Mouse (Mus musculus) MEL (cell line): Measurements from ENCODE around the gene Eif2b4. TPM values are rescaled to one million over a fixed set of nuclear protein-coding genes. Genes with fewer than 3 reads are reported as not detected.

Experiments used
- DNase-seq: peaks from one replicate; pipeline ENCODE4 v3.0.0; 2011; ENCODE audit warnings: low read depth, low spot score
- H3K27ac ChIP-seq: 2 replicates; pipeline ENCODE4 v1.5.1; 2012; ENCODE audit warnings: low read depth, mild to moderate bottlenecking, control low read depth, low read length, moderate library complexity; ENCODE audit not compliant: control insufficient read depth
- H3K27me3 ChIP-seq, 2 experiments: fragments of 150-350 bp in 1 of 2; sonication (generic) in 1 of 2; 2 replicates each; pipeline ENCODE4 v1.6.1; 2012; ENCODE audit warnings: low read length in 2 of 2, mild to moderate bottlenecking in 2 of 2, improper control_type of control experiment in 1 of 2, moderate library complexity in 1 of 2; ENCODE audit not compliant: insufficient read depth in 2 of 2, control insufficient read depth in 1 of 2
- H3K36me3 ChIP-seq, 2 experiments: 2 replicates each; pipeline ENCODE4 v1.6.1; 2012 to 2014; ENCODE audit warnings: low read length in 2 of 2, improper control_type of control experiment in 1 of 2, inconsistent platforms in 1 of 2, mild to moderate bottlenecking in 1 of 2; ENCODE audit not compliant: insufficient read depth in 2 of 2, control insufficient read depth in 1 of 2
- H3K4me1 ChIP-seq, 2 experiments: fragments of 150-350 bp in 1 of 2; sonication (generic) in 1 of 2; 2 replicates each; pipeline ENCODE4 v1.6.1; 2012; ENCODE audit warnings: low read length in 2 of 2, improper control_type of control experiment in 1 of 2, mild to moderate bottlenecking in 1 of 2; ENCODE audit not compliant: insufficient read depth in 2 of 2, control insufficient read depth in 1 of 2
- H3K4me3 ChIP-seq, 2 experiments: fragments of 150-350 bp in 1 of 2; sonication (generic) in 1 of 2; 2 replicates each; pipeline ENCODE4 v1.5.1; 2012; ENCODE audit warnings: low read depth in 2 of 2, low read length in 2 of 2, mild to moderate bottlenecking in 2 of 2, moderate library complexity in 2 of 2, control low read depth in 1 of 2, improper control_type of control experiment in 1 of 2; ENCODE audit not compliant: control insufficient read depth in 1 of 2, insufficient read depth in 1 of 2
- H3K79me2 ChIP-seq: 2 replicates; pipeline ENCODE4 v1.6.1; 2012; ENCODE audit warnings: mild to moderate bottlenecking, low read length, moderate library complexity; ENCODE audit not compliant: control insufficient read depth, poor library complexity, insufficient read depth
- H3K9ac ChIP-seq: 2 replicates; pipeline ENCODE4 v1.6.1; 2012; ENCODE audit warnings: low read depth, mild to moderate bottlenecking, control low read depth, low read length, moderate library complexity; ENCODE audit not compliant: control insufficient read depth, poor library complexity, severe bottlenecking
- H3K9me3 ChIP-seq: fragments of 150-350 bp; sonication (generic); replicated peaks from 2 replicates; pipeline ENCODE4 v1.6.1; 2012; ENCODE audit warnings: mild to moderate bottlenecking, low read length, improper control_type of control experiment, moderate library complexity; ENCODE audit not compliant: insufficient read depth
- BHLHE40 ChIP-seq: IDR thresholded peaks from 2 replicates; pipeline ENCODE4 v1.6.1; 2012; ENCODE audit warnings: low read depth, mild to moderate bottlenecking, inconsistent platforms, low read length, improper control_type of control experiment, borderline replicate concordance
- CHD2 ChIP-seq: IDR thresholded peaks from 2 replicates; pipeline ENCODE4 v1.6.1; 2011; ENCODE audit warnings: low read length, improper control_type of control experiment
- CTCF ChIP-seq, 3 experiments: IDR thresholded peaks in 2 of 3; conservative IDR thresholded peaks in 1 of 3; 2 replicates each; pipeline ENCODE4 v1.5.1; 2011 to 2012; ENCODE audit warnings: low read length in 3 of 3, low read depth in 2 of 3, mild to moderate bottlenecking in 2 of 3, improper control_type of control experiment in 1 of 3, inconsistent platforms in 1 of 3, mixed read lengths in 1 of 3, moderate library complexity in 1 of 3; ENCODE audit not compliant: control insufficient read depth in 1 of 3, insufficient read depth in 1 of 3, poor library complexity in 1 of 3, severe bottlenecking in 1 of 3
- ELF1 ChIP-seq: IDR thresholded peaks from 2 replicates; pipeline ENCODE4 v1.6.1; 2014; ENCODE audit warnings: low read depth, mild to moderate bottlenecking, inconsistent platforms, low read length, improper control_type of control experiment, moderate library complexity
- ETS1 ChIP-seq: IDR thresholded peaks from 2 replicates; pipeline ENCODE4 v1.6.1; 2012; ENCODE audit warnings: low read depth, mild to moderate bottlenecking, inconsistent platforms, low read length, improper control_type of control experiment, moderate library complexity
- GABPA ChIP-seq: IDR thresholded peaks from 2 replicates; pipeline ENCODE4 v1.6.1; 2012; ENCODE audit warnings: low read depth, mild to moderate bottlenecking, inconsistent platforms, low read length, improper control_type of control experiment, moderate library complexity
- GATA1 ChIP-seq: IDR thresholded peaks from 2 replicates; pipeline ENCODE4 v1.6.1; 2011; ENCODE audit warnings: low read depth, low read length, improper control_type of control experiment
- HCFC1 ChIP-seq: IDR thresholded peaks from 2 replicates; pipeline ENCODE4 v1.6.1; 2012; ENCODE audit warnings: low read depth, mild to moderate bottlenecking, inconsistent platforms, low read length, improper control_type of control experiment, moderate library complexity
- JUND ChIP-seq: IDR thresholded peaks from 2 replicates; pipeline ENCODE4 v1.6.1; 2011; ENCODE audit warnings: low read depth, mild to moderate bottlenecking, improper control_type of control experiment, low read length
- KAT2A ChIP-seq: conservative IDR thresholded peaks from 2 replicates; pipeline ENCODE4 v1.6.1; 2012; ENCODE audit warnings: low read depth, low read length, improper control_type of control experiment, inconsistent platforms
- MAX ChIP-seq: IDR thresholded peaks from 2 replicates; pipeline ENCODE4 v1.6.1; 2011; ENCODE audit warnings: low read length, improper control_type of control experiment
- MAZ ChIP-seq: IDR thresholded peaks from 2 replicates; pipeline ENCODE4 v1.6.1; 2012; ENCODE audit warnings: low read depth, mild to moderate bottlenecking, inconsistent platforms, low read length, improper control_type of control experiment
- MEF2A ChIP-seq: IDR thresholded peaks from 2 replicates; pipeline ENCODE4 v1.6.1; 2014; ENCODE audit warnings: low read depth, mild to moderate bottlenecking, inconsistent platforms, low read length, improper control_type of control experiment; ENCODE audit not compliant: poor library complexity, insufficient replicate concordance, severe bottlenecking; ENCODE audit errors: extremely low read depth
- MXI1 ChIP-seq: IDR thresholded peaks from 2 replicates; pipeline ENCODE4 v1.6.1; 2011; ENCODE audit warnings: mild to moderate bottlenecking, low read depth, low read length, improper control_type of control experiment
- MYB ChIP-seq: IDR thresholded peaks from 2 replicates; pipeline ENCODE4 v1.6.1; 2011; ENCODE audit warnings: mild to moderate bottlenecking, low read depth, low read length, improper control_type of control experiment
- MYC ChIP-seq: IDR thresholded peaks from 2 replicates; pipeline ENCODE4 v1.6.1; 2011; ENCODE audit warnings: low read depth, mild to moderate bottlenecking, low read length, improper control_type of control experiment, moderate library complexity
- NELFE ChIP-seq: IDR thresholded peaks from 2 replicates; pipeline ENCODE4 v1.6.1; 2011; ENCODE audit warnings: low read depth, low read length, improper control_type of control experiment
- NRF1 ChIP-seq: IDR thresholded peaks from 2 replicates; pipeline ENCODE4 v1.6.1; 2014; ENCODE audit warnings: low read depth, mild to moderate bottlenecking, inconsistent platforms, low read length, improper control_type of control experiment, moderate library complexity; ENCODE audit not compliant: poor library complexity, insufficient read depth, severe bottlenecking
- POLR2A ChIP-seq, 2 experiments: IDR thresholded peaks; 2 replicates each; pipeline ENCODE4 v1.6.1; 2011 to 2012; ENCODE audit warnings: low read length in 2 of 2, mild to moderate bottlenecking in 2 of 2, control low read depth in 1 of 2, improper control_type of control experiment in 1 of 2, low read depth in 1 of 2, moderate library complexity in 1 of 2; ENCODE audit not compliant: control insufficient read depth in 1 of 2, insufficient read depth in 1 of 2, poor library complexity in 1 of 2
- POLR2AphosphoS2 ChIP-seq: IDR thresholded peaks from 2 replicates; pipeline ENCODE4 v1.6.1; 2011; ENCODE audit warnings: low read length, improper control_type of control experiment
- POLR2AphosphoS5 ChIP-seq: IDR thresholded peaks from 2 replicates; pipeline ENCODE4 v1.6.1; 2012; ENCODE audit warnings: low read depth, borderline replicate concordance, mild to moderate bottlenecking, inconsistent platforms, low read length, moderate library complexity, mixed read lengths
- RAD21 ChIP-seq: IDR thresholded peaks from 2 replicates; pipeline ENCODE4 v1.6.1; 2011; ENCODE audit warnings: mild to moderate bottlenecking, low read depth, low read length, improper control_type of control experiment
- RCOR1 ChIP-seq: IDR thresholded peaks from 2 replicates; pipeline ENCODE4 v1.6.1; 2012; ENCODE audit warnings: low read depth, mild to moderate bottlenecking, inconsistent platforms, low read length, improper control_type of control experiment
- SIN3A ChIP-seq: IDR thresholded peaks from 2 replicates; pipeline ENCODE4 v1.6.1; 2012; ENCODE audit warnings: low read length, improper control_type of control experiment, inconsistent platforms
- SMC3 ChIP-seq: IDR thresholded peaks from 2 replicates; pipeline ENCODE4 v1.6.1; 2011; ENCODE audit warnings: low read depth, low read length, improper control_type of control experiment
- TAL1 ChIP-seq: IDR thresholded peaks from 2 replicates; pipeline ENCODE4 v1.6.1; 2012; ENCODE audit warnings: mild to moderate bottlenecking, inconsistent platforms, low read length, moderate library complexity, mixed read lengths
- TBP ChIP-seq: IDR thresholded peaks from 2 replicates; pipeline ENCODE4 v1.8.0; 2011; ENCODE audit warnings: low read depth, low read length, improper control_type of control experiment
- TCF12 ChIP-seq: IDR thresholded peaks from 2 replicates; pipeline ENCODE4 v1.6.1; 2014; ENCODE audit warnings: low read depth, mild to moderate bottlenecking, inconsistent platforms, low read length, improper control_type of control experiment, moderate library complexity
- UBTF ChIP-seq: IDR thresholded peaks from 2 replicates; pipeline ENCODE4 v1.6.1; 2012; ENCODE audit warnings: low read depth, mild to moderate bottlenecking, inconsistent platforms, low read length, improper control_type of control experiment, moderate library complexity, borderline replicate concordance; ENCODE audit not compliant: insufficient read depth
- USF1 ChIP-seq: IDR thresholded peaks from 2 replicates; pipeline ENCODE4 v1.6.1; 2014; ENCODE audit warnings: low read depth, mild to moderate bottlenecking, inconsistent platforms, low read length, improper control_type of control experiment, moderate library complexity
- USF2 ChIP-seq, 2 experiments: IDR thresholded peaks; 2 replicates each; pipeline ENCODE4 v1.6.1; 2011 to 2012; ENCODE audit warnings: improper control_type of control experiment in 2 of 2, low read length in 2 of 2, borderline replicate concordance in 1 of 2, inconsistent platforms in 1 of 2, low read depth in 1 of 2, mild to moderate bottlenecking in 1 of 2; ENCODE audit not compliant: insufficient read depth in 1 of 2
- ZC3H11A ChIP-seq: IDR thresholded peaks from 2 replicates; pipeline ENCODE4 v1.6.1; 2012; ENCODE audit warnings: low read depth, mild to moderate bottlenecking, inconsistent platforms, low read length, improper control_type of control experiment
- ZKSCAN1 ChIP-seq: IDR thresholded peaks from 2 replicates; pipeline ENCODE4 v1.6.1; 2012; ENCODE audit warnings: low read depth, mild to moderate bottlenecking, inconsistent platforms, low read length, improper control_type of control experiment, moderate library complexity
- ZMIZ1 ChIP-seq: IDR thresholded peaks from 2 replicates; pipeline ENCODE4 v1.6.1; 2012; ENCODE audit warnings: low read depth, mild to moderate bottlenecking, inconsistent platforms, low read length, improper control_type of control experiment, moderate library complexity
- ZNF384 ChIP-seq: IDR thresholded peaks from 2 replicates; pipeline ENCODE4 v1.6.1; 2012; ENCODE audit warnings: low read depth, mild to moderate bottlenecking, inconsistent platforms, low read length, improper control_type of control experiment
- polyA plus RNA-seq, 2 experiments: library from polyadenylated mRNA; stranded (reverse) in 1 of 2; unstranded in 1 of 2; fragments of >175 nt in 1 of 2; fragments of >200 nt in 1 of 2; gene quantifications; 2 replicates each; pipeline versions ENCODE4 v1.2.1 to v1.2.4; 2012; ENCODE audit warnings: low replicate concordance in 2 of 2, low read depth in 1 of 2; ENCODE audit not compliant: insufficient read length in 2 of 2, insufficient read depth in 1 of 2, missing spikeins in 1 of 2
- total RNA-seq: library from RNA; depleted of rRNA; stranded (reverse); fragments of 300-350 nt; gene quantifications from 2 replicates; pipeline ENCODE4 v1.2.3, GENCODE M21; 2012

The Eif2b4 gene
- total and polyA plus RNA-seq, 3 experiments, result 151 to 282 TPM; not detected in 1

- Histone ChIP-seq H3K9ac (peak within 1 kb of the TSS; percentile 83), H3K4me1 (peaks cover 18 to 19% of the 10 kb centered on the region in 2 experiments), H3K79me2 (peaks cover 41% of the 10 kb centered on the region), H3K27ac (peak within 1 kb of the TSS; percentile 96), H3K27me3 (no peaks in the 10 kb centered on the region), H3K9me3 (no peaks in the 10 kb centered on the region), H3K4me3 (peak within 1 kb of the TSS; percentile 67 to 85), H3K36me3 (peaks cover 7 to 33% of the 10 kb centered on the region in 2 experiments)
- DNase-seq, result peak; percentile 99
- peak; percentile 72 to 99 for TF ChIP-seq POLR2A (IDR thresholded peaks at IDR 0.05; ENCODE audit: control insufficient read depth in 1 of 2, insufficient read depth in 1 of 2, low read depth in 1 of 2, low read length in 2 of 2, poor library complexity in 1 of 2)
- peak; percentile 91 for TF ChIP-seq SIN3A
- peak; percentile 89 for TF ChIP-seq ELF1
- TF ChIP-seq MYB, result no peak
- TF ChIP-seq POLR2AphosphoS2, result peak; percentile 96
- TF ChIP-seq USF2 (IDR thresholded peaks at IDR 0.05; ENCODE audit: borderline replicate concordance in 1 of 2, insufficient read depth in 1 of 2, low read depth in 1 of 2, low read length in 2 of 2), result no peak
- TF ChIP-seq CHD2, result no peak; the same call in 1 of the 2 replicates
- TF ChIP-seq RAD21, result no peak
- TF ChIP-seq MAZ, result peak; percentile 87
- 0 out of 2 replicates have a peak, but pooled peaks have one; percentile 5 for TF ChIP-seq MEF2A
- peak; percentile 37 for TF ChIP-seq TCF12
- peak; percentile 88 for TF ChIP-seq TBP
- TF ChIP-seq NRF1, result peak; percentile 84
- TF ChIP-seq MAX, result peak; percentile 83
- TF ChIP-seq NELFE, result peak; percentile 97
- peak; percentile 76; the same call in 1 of the 2 replicates for TF ChIP-seq POLR2AphosphoS5
- TF ChIP-seq ETS1, result peak; percentile 73
- no peak for TF ChIP-seq BHLHE40
- peak; percentile 19; the same call in 1 of the 2 replicates for TF ChIP-seq USF1
- TF ChIP-seq ZKSCAN1, result no peak
- TF ChIP-seq MXI1, result peak; percentile 94
- peak; percentile 91 for TF ChIP-seq HCFC1
- TF ChIP-seq JUND, result 0 out of 2 replicates have a peak, but pooled peaks have one; percentile 7
- no peak for TF ChIP-seq SMC3
- peak; percentile 40; the same call in 1 of the 2 replicates for TF ChIP-seq RCOR1
- no peak for TF ChIP-seq ZNF384
- TF ChIP-seq ZMIZ1, result peak; percentile 88
- TF ChIP-seq GATA1, result no peak; the same call in 1 of the 2 replicates
- TF ChIP-seq TAL1, result no peak
- no peak; a peak in 1 of 6 replicates for TF ChIP-seq CTCF (IDR thresholded peaks at IDR 0.05 in 2 of 3, conservative IDR thresholded peaks at IDR 0.05 in 1 of 3; ENCODE audit: control insufficient read depth in 1 of 3, insufficient read depth in 1 of 3, low read depth in 2 of 3, low read length in 3 of 3, poor library complexity in 1 of 3, severe bottlenecking in 1 of 3)
- peak; percentile 80 for TF ChIP-seq KAT2A
- peak; percentile 75 for TF ChIP-seq MYC
- no peak for TF ChIP-seq GABPA
- TF ChIP-seq UBTF, result 0 out of 2 replicates have a peak, but pooled peaks have one; percentile 60
- TF ChIP-seq ZC3H11A, result no peak
Observed at GRCm38 (mm10) chr5:31179766-31180630, 13.2 kb downstream of the Eif2b4 start, which contains the start of the genes Gm29609 and Gtf3c2. Gene Gm29609, minus strand, starts transcription at chr5:31179911. Gene Gtf3c2, minus strand, starts transcription at chr5:31180144.
